Mouse (Mus musculus) left cerebral cortex, postnatal 10 days (tissue): Measurements from ENCODE around the gene Enox1. TPM values are rescaled to one million over a fixed set of nuclear protein-coding genes. Genes with fewer than 3 reads are reported as not detected.

ENCODE experiments used
- DNase-seq, 2 experiments: peaks; one replicate each; pipeline ENCODE4 v3.0.0; 2021 to 2022; ENCODE audit warnings: low spot score in 2 of 2, mixed read lengths in 1 of 2; ENCODE audit errors: extremely low spot score in 1 of 2
- intact Hi-C: fragments of 180-260 bp; cut with DNase I; formaldehyde crosslinking; loops from one replicate; pipeline ENCODE4 v1.15.1; 2025
- total RNA-seq, 2 experiments: library from RNA; stranded (reverse); gene quantifications; 2 replicates each; pipeline ENCODE4 v1.2.3; 2021

Enox1 gene
- total RNA-seq, 2 experiments from 2014 or later, result 53.0 to 54.1 TPM

GRCm38 (mm10) chr14:77669494-77669893 is 512.9 kb downstream of the Enox1 start:
- DNase-seq, result no peak
- intact Hi-C loops, result no loop called here

- intact Hi-C loops, result no loop called here
- no peak for DNase-seq
These were observed 514.4 kb downstream of the Enox1 start for GRCm38 (mm10) chr14:77670945-77671344.

- no peak for DNase-seq
- intact Hi-C loops, result no loop called here
These were observed 515.4 kb downstream of the Enox1 start for GRCm38 (mm10) chr14:77671961-77672360.

- intact Hi-C loops, result no loop called here
- no peak for DNase-seq
These were observed 516.6 kb downstream of the Enox1 start for GRCm38 (mm10) chr14:77673138-77673537.

- intact Hi-C loops, result no loop called here
- no peak for DNase-seq
These were observed 521.4 kb downstream of the Enox1 start for GRCm38 (mm10) chr14:77677951-77678350.

- intact Hi-C loops, result no loop called here
- no peak for DNase-seq
These were observed 523.3 kb downstream of the Enox1 start for GRCm38 (mm10) chr14:77679877-77680276.

- DNase-seq, result no peak
- intact Hi-C loops, result no loop called here
These were observed 526.5 kb downstream of the Enox1 start for GRCm38 (mm10) chr14:77682888-77683555.

- intact Hi-C loops, result no loop called here
These were observed 533.3 kb downstream of the Enox1 start for GRCm38 (mm10) chr14:77689816-77690215.

GRCm38 (mm10) chr14:77705006-77705405 is 548.4 kb downstream of the Enox1 start:
- intact Hi-C loops, result no loop called here
- no peak for DNase-seq

More at GRCm38 (mm10) chr14:77689816-77690215, 533.3 kb downstream of the Enox1 start:
- no peak for DNase-seq

- intact Hi-C loops, result no loop called here
- DNase-seq, result no peak
These were observed 550.1 kb downstream of the Enox1 start for GRCm38 (mm10) chr14:77706511-77707246.

- DNase-seq, result no peak
- intact Hi-C loops, result no loop called here
These were observed 550.7 kb downstream of the Enox1 start for GRCm38 (mm10) chr14:77707279-77707678.

GRCm38 (mm10) chr14:77708354-77709150 is 552.0 kb downstream of the Enox1 start:
- intact Hi-C loops, result no loop called here
- DNase-seq, result no peak

- no peak for DNase-seq
- intact Hi-C loops, result no loop called here
These were observed 558.5 kb downstream of the Enox1 start for GRCm38 (mm10) chr14:77714931-77715535.

GRCm38 (mm10) chr14:77716981-77717380 is 560.4 kb downstream of the Enox1 start:
- no peak for DNase-seq
- intact Hi-C loops, result no loop called here

- intact Hi-C loops, result no loop called here
- no peak for DNase-seq
These were observed 562.3 kb downstream of the Enox1 start for GRCm38 (mm10) chr14:77718814-77719213.

GRCm38 (mm10) chr14:77738056-77738455 is 581.5 kb downstream of the Enox1 start:
- no peak for DNase-seq
- intact Hi-C loops, result no loop called here

GRCm38 (mm10) chr14:77738751-77739365 is 582.3 kb downstream of the Enox1 start:
- DNase-seq, result no peak

GRCm38 (mm10) chr14:77739376-77739775 is 582.8 kb downstream of the Enox1 start:
- intact Hi-C loops, result no loop called here
- no peak for DNase-seq

More at GRCm38 (mm10) chr14:77738751-77739365, 582.3 kb downstream of the Enox1 start:
- intact Hi-C loops, result no loop called here
